Mouse (Mus musculus) myocyte (in vitro differentiated cells): ENCODE measurements at regions not wholly inside any gene's neighbourhood (a gene's known extent, or its start where the extent isn't known, plus 50 kb on each side); places are given as distances from the start of the nearest gene placed in this dataset.
"Not testable (repeated sequence)": the region's sequence is repeated elsewhere in the genome, so short reads cannot be mapped to it uniquely, and the experiment has no call there.

Experiments used
- H3K27me3 ChIP-seq: one replicate; pipeline ENCODE4 v1.6.1; 2011; ENCODE audit not compliant: control insufficient read depth, insufficient read depth, insufficient read length
- H3K36me3 ChIP-seq: one replicate; pipeline ENCODE4 v1.6.1; 2011; ENCODE audit not compliant: control insufficient read depth, insufficient read depth
- H3K4me2 ChIP-seq: one replicate; pipeline ENCODE4 v1.6.1; 2011; ENCODE audit warnings: low read depth, control low read depth
- H3K4me3 ChIP-seq: one replicate; pipeline ENCODE4 v1.5.1; 2011; ENCODE audit warnings: mild to moderate bottlenecking, control low read depth, moderate library complexity
- H3K79me2 ChIP-seq: one replicate; pipeline ENCODE4 v1.6.1; 2011; ENCODE audit not compliant: control insufficient read depth, insufficient read depth
- H3ac ChIP-seq: one replicate; pipeline ENCODE4 v1.6.1; 2011; ENCODE audit not compliant: control insufficient read depth, insufficient read length
- CEBPB ChIP-seq: IDR thresholded peaks from 2 replicates; pipeline ENCODE4 v1.6.1; 2011; ENCODE audit warnings: mild to moderate bottlenecking, moderate library complexity; ENCODE audit not compliant: poor library complexity, insufficient read depth, severe bottlenecking
- E2F4 ChIP-seq: IDR thresholded peaks from one replicate; pipeline ENCODE4 v1.6.1; 2011; ENCODE audit warnings: mild to moderate bottlenecking, control low read depth, moderate library complexity; ENCODE audit not compliant: insufficient read depth
- MAX ChIP-seq: IDR thresholded peaks from one replicate; pipeline ENCODE4 v1.6.1; 2011; ENCODE audit warnings: low read depth, mild to moderate bottlenecking, control low read depth
- MYOD1 ChIP-seq, 3 experiments: IDR thresholded peaks; one replicate each; pipeline ENCODE4 v1.6.1; 2011; ENCODE audit warnings: control low read depth in 2 of 3, low read depth in 2 of 3, mild to moderate bottlenecking in 2 of 3, moderate library complexity in 1 of 3; ENCODE audit not compliant: insufficient read length in 2 of 3, control insufficient read depth in 1 of 3
- MYOG ChIP-seq, 3 experiments: IDR thresholded peaks; one replicate each; pipeline ENCODE4 v1.6.1; 2011; ENCODE audit warnings: control low read depth in 2 of 3, low read depth in 2 of 3, mild to moderate bottlenecking in 2 of 3; ENCODE audit not compliant: insufficient read length in 2 of 3, control insufficient read depth in 1 of 3, insufficient read depth in 1 of 3
- POLR2A ChIP-seq: IDR thresholded peaks from one replicate; pipeline ENCODE4 v1.6.1; 2011; ENCODE audit warnings: low read depth, mild to moderate bottlenecking, control low read depth, moderate library complexity; ENCODE audit not compliant: insufficient read length
- POLR2AphosphoS2 ChIP-seq: IDR thresholded peaks from one replicate; pipeline ENCODE4 v1.6.1; 2011; ENCODE audit warnings: low read depth, control low read depth; ENCODE audit not compliant: insufficient read length
- REST ChIP-seq: IDR thresholded peaks from one replicate; pipeline ENCODE4 v1.6.1; 2011; ENCODE audit warnings: mild to moderate bottlenecking, control low read depth, moderate library complexity; ENCODE audit not compliant: insufficient read depth, insufficient read length
- SRF ChIP-seq: IDR thresholded peaks from one replicate; pipeline ENCODE4 v1.6.1; 2011; ENCODE audit warnings: low read depth; ENCODE audit not compliant: control insufficient read depth, insufficient read length
- TCF12 ChIP-seq: IDR thresholded peaks from one replicate; pipeline ENCODE4 v1.6.1; 2011; ENCODE audit warnings: mild to moderate bottlenecking, control low read depth; ENCODE audit not compliant: poor library complexity, insufficient read depth, severe bottlenecking
- TCF3 ChIP-seq: IDR thresholded peaks from one replicate; pipeline ENCODE4 v1.6.1; 2011; ENCODE audit warnings: low read depth, control low read depth; ENCODE audit not compliant: insufficient read length
- USF1 ChIP-seq: IDR thresholded peaks from one replicate; pipeline ENCODE4 v1.6.1; 2011; ENCODE audit warnings: low read depth, mild to moderate bottlenecking, control low read depth, moderate library complexity

GRCm38 (mm10) chr16:73556940-73557339 is 854.7 kb downstream of the Robo2 start:
- H3K27me3 ChIP-seq, result no peaks in the 10 kb centered on the region
- no peak overlapping the region for H3K4me2 ChIP-seq
- H3K36me3 ChIP-seq, result no peaks in the 10 kb centered on the region
- H3ac ChIP-seq, result no peak overlapping the region
- TF ChIP-seq MAX (no peak), MYOD1 (IDR thresholded peaks at IDR 0.05; ENCODE audit: control insufficient read depth in 1 of 3, insufficient read length in 2 of 3, low read depth in 2 of 3) (no peak), USF1 (no peak), TCF12 (no peak), REST (no peak), POLR2A (no peak), E2F4 (no peak), POLR2AphosphoS2 (no peak), MYOG (IDR thresholded peaks at IDR 0.05; ENCODE audit: control insufficient read depth in 1 of 3, insufficient read depth in 1 of 3, insufficient read length in 2 of 3, low read depth in 2 of 3) (no peak), SRF (no peak)
- no peaks in the 10 kb centered on the region for H3K79me2 ChIP-seq
- H3K4me3 ChIP-seq, result no peak overlapping the region

- H3K27me3 ChIP-seq, result no peaks in the 10 kb centered on the region
- H3K4me3 ChIP-seq, result no peak overlapping the region
- H3K79me2 ChIP-seq, result no peaks in the 10 kb centered on the region
- no peak overlapping the region for H3K4me2 ChIP-seq
- TF ChIP-seq REST, result no peak
- no peak for TF ChIP-seq MYOD1 (IDR thresholded peaks at IDR 0.05; ENCODE audit: control insufficient read depth in 1 of 3, insufficient read length in 2 of 3, low read depth in 2 of 3)
- no peak for TF ChIP-seq USF1
- TF ChIP-seq TCF12, result no peak
- no peak for TF ChIP-seq POLR2AphosphoS2
- TF ChIP-seq CEBPB, result no peak
- TF ChIP-seq E2F4, result no peak
- TF ChIP-seq MYOG (IDR thresholded peaks at IDR 0.05; ENCODE audit: control insufficient read depth in 1 of 3, insufficient read depth in 1 of 3, insufficient read length in 2 of 3, low read depth in 2 of 3), result no peak
- no peak for TF ChIP-seq POLR2A
- TF ChIP-seq TCF3, result no peak
- no peak for TF ChIP-seq SRF
- no peak for TF ChIP-seq MAX
- no peak overlapping the region for H3ac ChIP-seq
- H3K36me3 ChIP-seq, result no peaks in the 10 kb centered on the region
Observed at GRCm38 (mm10) chr16:73543651-73544050, 868.0 kb downstream of the Robo2 start.

GRCm38 (mm10) chr16:73538040-73538439 is 873.6 kb downstream of the Robo2 start:
- Histone ChIP-seq H3K27me3 (no peaks in the 10 kb centered on the region), H3K4me3 (no peak overlapping the region), H3K4me2 (no peak overlapping the region), H3ac (no peak overlapping the region), H3K79me2 (no peaks in the 10 kb centered on the region), H3K36me3 (no peaks in the 10 kb centered on the region)
- TF ChIP-seq MYOD1 (IDR thresholded peaks at IDR 0.05; ENCODE audit: control insufficient read depth in 1 of 3, insufficient read length in 2 of 3, low read depth in 2 of 3), result no peak
- no peak for TF ChIP-seq MYOG (IDR thresholded peaks at IDR 0.05; ENCODE audit: control insufficient read depth in 1 of 3, insufficient read depth in 1 of 3, insufficient read length in 2 of 3, low read depth in 2 of 3)
- no peak for TF ChIP-seq POLR2AphosphoS2
- no peak for TF ChIP-seq TCF3
- TF ChIP-seq REST, result no peak
- no peak for TF ChIP-seq SRF
- TF ChIP-seq E2F4, result no peak
- no peak for TF ChIP-seq MAX
- TF ChIP-seq POLR2A, result no peak
- TF ChIP-seq CEBPB, result no peak
- TF ChIP-seq TCF12, result no peak
- no peak for TF ChIP-seq USF1

GRCm38 (mm10) chr16:73537541-73537940 is 874.1 kb downstream of the Robo2 start:
- no peak for TF ChIP-seq TCF12
- TF ChIP-seq MYOG (IDR thresholded peaks at IDR 0.05; ENCODE audit: control insufficient read depth in 1 of 3, insufficient read depth in 1 of 3, insufficient read length in 2 of 3, low read depth in 2 of 3), result no peak
- no peak for TF ChIP-seq POLR2A
- no peak for TF ChIP-seq POLR2AphosphoS2
- no peak for TF ChIP-seq USF1
- TF ChIP-seq MAX, result no peak
- no peak for TF ChIP-seq E2F4
- TF ChIP-seq MYOD1 (IDR thresholded peaks at IDR 0.05; ENCODE audit: control insufficient read depth in 1 of 3, insufficient read length in 2 of 3, low read depth in 2 of 3), result no peak
- no peak for TF ChIP-seq REST
- TF ChIP-seq CEBPB, result no peak
- no peak for TF ChIP-seq TCF3
- no peak for TF ChIP-seq SRF
- Histone ChIP-seq H3K79me2 (no peaks in the 10 kb centered on the region), H3K4me3 (no peak overlapping the region), H3K27me3 (no peaks in the 10 kb centered on the region), H3ac (no peak overlapping the region), H3K36me3 (no peaks in the 10 kb centered on the region), H3K4me2 (no peak overlapping the region)

GRCm38 (mm10) chr16:73530191-73530590 is 881.4 kb downstream of the Robo2 start:
- H3K36me3 ChIP-seq, result no peaks in the 10 kb centered on the region
- TF ChIP-seq TCF3, result no peak
- TF ChIP-seq MYOG (IDR thresholded peaks at IDR 0.05; ENCODE audit: control insufficient read depth in 1 of 3, insufficient read depth in 1 of 3, insufficient read length in 2 of 3, low read depth in 2 of 3), result no peak
- no peak for TF ChIP-seq TCF12
- no peak for TF ChIP-seq USF1
- no peak overlapping the region for H3ac ChIP-seq
- no peak overlapping the region for H3K4me2 ChIP-seq
- H3K4me3 ChIP-seq, result no peak overlapping the region
- no peaks in the 10 kb centered on the region for H3K27me3 ChIP-seq
- no peaks in the 10 kb centered on the region for H3K79me2 ChIP-seq

- H3K36me3 ChIP-seq, H3K27me3 ChIP-seq, H3K4me3 ChIP-seq, H3K4me2 ChIP-seq, H3K79me2 ChIP-seq, H3ac ChIP-seq: not testable (repeated sequence)
Observed at GRCm38 (mm10) chr16:73522931-73523330, 888.7 kb downstream of the Robo2 start.
